ENCODE assay signal across 20 mouse cellular contexts in the genomic region with DNA sequence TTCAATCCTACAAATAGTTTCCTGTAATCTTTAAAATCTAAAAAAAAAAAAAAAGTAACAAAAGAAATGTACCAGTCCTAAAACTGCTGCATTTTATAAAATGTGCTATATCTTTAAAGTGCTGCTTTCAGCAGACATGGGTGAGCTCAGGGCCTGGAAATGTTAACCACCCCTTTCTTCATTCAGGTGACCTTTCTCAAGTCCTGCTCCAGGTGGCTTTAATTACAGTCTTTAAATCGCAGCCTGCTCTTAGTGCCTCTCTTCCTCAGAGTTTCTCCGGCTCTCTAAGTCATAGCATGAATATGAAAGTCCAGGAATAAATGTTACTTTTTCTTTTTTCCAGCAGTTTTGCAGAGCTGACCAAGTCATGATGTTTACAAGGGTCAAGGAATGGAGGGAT.
"Had no signal": no experiment of that assay in that cellular context is flagged by ENCODE, and none has a peak within 500 bp of the region (broad histone marks: within the 10 kb centered on the region; RNA-seq: fewer than 3 reads in every experiment).

No protein-coding gene starts in this region.

- DNase-seq: kidney, adult 18-20 months; kidney, postnatal 25 days; layer of hippocampus, adult 9-11 months; liver, postnatal 0 days; lung, embryonic 14.5 days; midbrain, embryonic 14.5 days; retina, postnatal 1 day; right cerebral cortex, postnatal 25 days; spleen, adult 18-20 months; thymus, adult 18-20 months; thymus, postnatal 36 days had no signal

- H3K27ac ChIP-seq: kidney, postnatal 0 days; layer of hippocampus, adult 2 months; limb, embryonic 12.5 days; limb, embryonic 15.5 days; liver, embryonic 14.5 days; macrophage; midbrain, embryonic 10.5 days had no signal

- H3K4me3 ChIP-seq: layer of hippocampus, adult 2 months; limb, embryonic 12.5 days; limb, embryonic 15.5 days; midbrain, embryonic 10.5 days had no signal

- H3K36me3 ChIP-seq: limb, embryonic 12.5 days; limb, embryonic 15.5 days; midbrain, embryonic 10.5 days had no signal

- H3K4me2 ChIP-seq: limb, embryonic 12.5 days; limb, embryonic 15.5 days; liver, embryonic 11.5 days; lung, embryonic 14.5 days had no signal

- H3K27me3 ChIP-seq: limb, embryonic 12.5 days; limb, embryonic 15.5 days had no signal

- H3K9me3 ChIP-seq: limb, embryonic 12.5 days; limb, embryonic 15.5 days; midbrain, embryonic 10.5 days had no signal

- H3K4me1 ChIP-seq: limb, embryonic 15.5 days; midbrain, embryonic 10.5 days had no signal

- ATAC-seq: liver, postnatal 0 days; lung, postnatal 0 days had no signal

- H3K9ac ChIP-seq: limb, embryonic 12.5 days; limb, embryonic 15.5 days; liver, embryonic 14.5 days; liver, postnatal 0 days; lung, embryonic 14.5 days had no signal
